Mouse (Mus musculus) cerebellum, adult 2 months (tissue): ENCODE results near the gene Gm10715. TPM values are rescaled to one million over a fixed set of nuclear protein-coding genes. Genes with fewer than 3 reads are reported as not detected.
"Not testable (repeated sequence)": the region's sequence is repeated elsewhere in the genome, so short reads cannot be mapped to it uniquely, and the experiment has no call there.

Experiments
- DNase-seq, 2 experiments: peaks; one replicate each; pipeline ENCODE4 v3.0.0; 2021
- H3K27ac ChIP-seq: fragments of 200-500 bp; 2 replicates; pipeline ENCODE4 v1.5.1; 2012; ENCODE audit warnings: low read length, control low read depth, inconsistent platforms; ENCODE audit not compliant: insufficient read depth
- H3K27me3 ChIP-seq: fragments of 200-500 bp; 2 replicates; pipeline ENCODE4 v1.6.1; 2012; ENCODE audit warnings: inconsistent platforms, mild to moderate bottlenecking, low read length, moderate library complexity; ENCODE audit not compliant: control insufficient read depth, insufficient read depth
- H3K4me1 ChIP-seq: fragments of 200-500 bp; 2 replicates; pipeline ENCODE4 v1.6.1; 2011; ENCODE audit warnings: low read length; ENCODE audit not compliant: control insufficient read depth, insufficient read depth
- H3K4me3 ChIP-seq: fragments of 200-500 bp; replicated peaks from 2 replicates; pipeline ENCODE3; 2011; ENCODE audit warnings: mild to moderate bottlenecking, low read depth, low read length, control low read depth; ENCODE audit not compliant: insufficient read depth
- WGBS: fragments of 180-500 bp; shearing (Covaris S2); methylation state at CpG from one replicate; pipeline ENCODE4 v1.1.7; 2018; 5-methylcytosine and 5-hydroxymethylcytosine counted together
- polyA plus RNA-seq: library from polyadenylated mRNA; depleted of rRNA; stranded (reverse); fragments of >200 nt; gene quantifications from 2 replicates; pipeline ENCODE4 v1.2.3, GENCODE M21; 2012

The Gm10715 gene
- polyA plus RNA-seq, 1 experiment: not detected

- DNase-seq: peak; percentile 3 to 4
- WGBS: 79% methylated on average over 6 of the region's 6 CpGs
- H3K4me3 ChIP-seq, H3K4me1 ChIP-seq, H3K27me3 ChIP-seq, H3K27ac ChIP-seq: not testable (repeated sequence)
Observed at GRCm38 (mm10) chr9:3015896-3016295, 20.8 kb upstream of the Gm10715 start.

DNA sequence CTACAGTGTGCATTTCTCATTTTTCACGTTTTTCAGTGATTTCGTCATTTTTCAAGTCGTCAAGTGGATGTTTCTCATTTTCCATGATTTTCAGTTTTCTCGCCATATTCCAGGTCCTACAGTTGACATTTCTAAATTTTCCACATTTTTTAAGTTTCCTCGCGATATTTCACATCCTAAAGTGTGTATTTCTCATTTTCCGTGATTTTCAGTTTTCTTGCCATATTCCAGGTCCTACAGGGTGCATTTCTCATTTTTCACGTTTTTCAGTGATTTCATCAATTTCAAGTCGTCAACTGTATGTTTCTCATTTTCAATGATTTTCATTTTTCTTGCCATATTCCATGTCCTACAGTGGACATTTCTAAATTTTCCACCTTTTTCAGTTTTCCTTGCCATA, 19.6 kb upstream of the Gm10715 start, which contains the start of gene Gm10719:
Gm10719 (plus strand) TSS at position 301 of the 400 bp plus-strand sequence.
- not testable (repeated sequence) for DNase-seq, H3K27me3 ChIP-seq, H3K27ac ChIP-seq, H3K4me3 ChIP-seq, H3K4me1 ChIP-seq
- 54% methylated on average over 1 of the region's 9 CpGs for WGBS

DNA sequence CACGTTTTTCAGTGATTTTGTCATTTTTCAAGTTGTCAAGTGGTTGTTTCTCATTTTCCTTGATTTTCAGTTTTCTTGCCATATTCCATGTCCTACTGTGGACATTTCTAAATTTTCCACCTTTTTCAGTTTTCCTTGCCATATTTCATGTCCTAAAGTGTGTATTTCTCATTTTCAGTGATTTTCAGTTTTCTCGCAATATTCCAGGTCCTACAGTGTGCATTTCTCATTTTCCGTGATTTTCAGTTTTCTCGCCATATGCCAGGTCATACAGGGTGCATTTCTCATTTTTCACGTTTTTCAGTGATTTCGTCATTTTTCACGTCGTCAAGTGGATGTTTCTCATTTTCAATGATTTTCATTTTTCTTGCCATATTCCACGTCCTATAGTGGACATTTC, 17.7 kb upstream of the Gm10715 start:
- H3K4me1 ChIP-seq, H3K27me3 ChIP-seq, H3K27ac ChIP-seq, H3K4me3 ChIP-seq: not testable (repeated sequence)
- WGBS: 57% methylated on average over 9 of the region's 9 CpGs
- DNase-seq: peak in 1 of 2 experiments; percentile 51

DNA sequence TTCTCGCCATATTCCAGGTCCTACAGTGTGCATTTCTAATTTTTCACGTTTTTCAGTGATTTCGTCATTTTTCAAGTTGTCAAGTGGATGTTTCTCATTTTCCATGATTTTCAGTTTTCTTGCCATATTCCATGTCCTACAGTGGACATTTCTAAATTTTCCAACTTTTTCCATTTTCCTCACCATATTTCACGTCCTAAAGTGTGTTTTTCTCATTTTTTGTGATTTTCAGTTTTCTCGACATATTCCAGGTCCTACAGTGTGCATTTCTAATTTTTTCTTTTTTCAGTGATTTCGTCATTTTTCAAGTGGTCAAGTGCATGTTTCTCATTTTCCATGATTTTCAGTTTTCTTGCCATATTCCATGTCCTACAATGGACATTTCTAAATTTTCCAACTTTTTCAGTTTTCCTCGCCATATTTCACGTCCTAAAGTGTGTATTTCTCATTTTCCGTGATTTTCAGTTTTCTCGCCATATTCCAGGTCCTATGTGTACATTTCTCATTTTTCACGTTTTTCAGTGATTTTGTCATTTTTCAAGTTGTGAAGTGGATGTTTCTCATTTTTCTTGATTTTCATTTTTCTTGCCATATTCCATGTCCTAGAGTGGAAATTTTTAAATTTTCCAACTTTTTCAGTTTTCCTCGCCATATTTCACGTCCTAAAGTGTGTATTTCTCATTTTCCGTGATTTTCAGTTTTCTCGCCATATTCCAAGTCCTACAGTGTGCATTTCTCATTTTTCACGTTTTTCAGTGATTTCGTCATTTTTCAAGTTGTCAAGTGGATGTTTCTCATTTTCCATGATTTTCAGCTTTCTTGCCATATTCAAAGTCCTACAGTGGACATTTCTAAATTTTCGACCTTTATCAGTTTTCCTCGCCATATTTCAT, 16.6 kb upstream of the Gm10715 start:
- 78% methylated on average over 17 of the region's 19 CpGs for WGBS
- not testable (repeated sequence) for H3K4me3 ChIP-seq, H3K27me3 ChIP-seq, H3K4me1 ChIP-seq, H3K27ac ChIP-seq
- peak; percentile 57 to 62 for DNase-seq

- H3K27me3 ChIP-seq, H3K4me3 ChIP-seq, H3K27ac ChIP-seq, H3K4me1 ChIP-seq: not testable (repeated sequence)
- peak; percentile 59 to 71 for DNase-seq
- 72% methylated on average over 11 of the region's 13 CpGs for WGBS
Observed at GRCm38 (mm10) chr9:3022316-3023008, 14.2 kb upstream of the Gm10715 start.

- H3K27ac ChIP-seq, H3K27me3 ChIP-seq, H3K4me1 ChIP-seq, H3K4me3 ChIP-seq: not testable (repeated sequence)
- WGBS: 74% methylated on average over 12 of the region's 13 CpGs
- peak; percentile 17 to 18 for DNase-seq
Observed at GRCm38 (mm10) chr9:3023312-3023984, 13.2 kb upstream of the Gm10715 start, which contains the start of gene Gm10718. Gene Gm10718 (plus strand): TSS chr9:3023547.

GRCm38 (mm10) chr9:3023985-3024648, 12.6 kb upstream of the Gm10715 start:
- H3K4me3 ChIP-seq: not testable (repeated sequence)
- WGBS: 75% methylated on average over 16 of the region's 16 CpGs

DNA sequence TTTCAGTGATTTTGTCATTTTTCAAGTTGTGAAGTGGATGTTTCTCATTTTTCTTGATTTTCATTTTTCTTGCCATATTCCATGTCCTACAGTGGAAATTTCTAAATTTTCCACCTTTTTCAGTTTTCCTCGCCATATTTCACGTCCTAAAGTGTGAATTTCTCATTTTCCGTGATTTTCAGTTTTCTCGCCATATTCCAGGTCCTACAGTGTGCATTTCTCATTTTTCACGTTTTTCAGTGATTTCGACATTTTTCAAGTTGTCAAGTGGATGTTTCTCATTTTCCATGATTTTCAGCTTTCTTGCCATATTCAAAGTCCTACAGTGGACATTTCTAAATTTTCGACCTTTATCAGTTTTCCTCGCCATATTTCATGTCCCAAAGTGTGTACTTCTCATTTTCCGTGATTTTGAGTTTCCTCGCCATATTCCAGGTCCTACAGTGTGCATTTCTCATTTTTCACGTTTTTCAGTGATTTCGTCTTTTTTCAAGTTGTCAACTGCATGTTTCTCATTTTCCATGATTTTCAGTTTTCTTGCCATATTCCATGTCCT, 11.7 kb upstream of the Gm10715 start, which contains the start of gene Gm10717:
Gm10717 (plus strand) TSS at position 506 of the 556 bp plus-strand sequence.
- WGBS: 74% methylated on average over 12 of the region's 12 CpGs
- H3K4me1 ChIP-seq, H3K27ac ChIP-seq, H3K4me3 ChIP-seq, H3K27me3 ChIP-seq: not testable (repeated sequence)
- DNase-seq: peak; percentile 31 to 37

More at GRCm38 (mm10) chr9:3023985-3024648, 12.6 kb upstream of the Gm10715 start:
- not testable (repeated sequence) for H3K27me3 ChIP-seq, H3K4me1 ChIP-seq, H3K27ac ChIP-seq
- DNase-seq: peak; percentile 45 to 61

GRCm38 (mm10) chr9:3025653-3026052, 11.0 kb upstream of the Gm10715 start:
- H3K27me3 ChIP-seq, H3K4me3 ChIP-seq: not testable (repeated sequence)
- WGBS: 75% methylated on average over 5 of the region's 6 CpGs

DNA sequence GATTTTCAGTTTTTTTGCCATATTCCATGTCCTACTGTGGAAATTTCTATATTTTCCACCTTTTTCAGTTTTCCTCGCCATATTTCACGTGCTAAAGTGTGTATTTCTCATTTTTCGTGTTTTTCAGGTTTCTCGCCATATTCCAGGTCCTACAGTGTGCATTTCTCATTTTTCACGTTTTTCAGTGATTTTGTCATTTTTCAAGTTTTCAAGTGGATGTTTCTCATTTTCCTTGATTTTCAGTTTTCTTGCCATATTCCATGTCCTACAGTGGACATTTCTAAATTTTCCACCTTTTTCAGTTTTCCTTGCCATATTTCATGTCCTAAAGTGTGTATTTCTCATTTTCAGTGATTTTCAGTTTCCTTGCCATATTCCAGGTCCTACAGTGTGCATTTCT, 10.5 kb upstream of the Gm10715 start:
- H3K4me1 ChIP-seq, DNase-seq, H3K4me3 ChIP-seq, H3K27me3 ChIP-seq, H3K27ac ChIP-seq: not testable (repeated sequence)
- 74% methylated on average over 5 of the region's 5 CpGs for WGBS

More at GRCm38 (mm10) chr9:3025653-3026052, 11.0 kb upstream of the Gm10715 start:
- H3K4me1 ChIP-seq, H3K27ac ChIP-seq: not testable (repeated sequence)
- peak; percentile 53 to 55 for DNase-seq

- DNase-seq, H3K27me3 ChIP-seq, H3K27ac ChIP-seq, H3K4me1 ChIP-seq, H3K4me3 ChIP-seq: not testable (repeated sequence)
- WGBS: 68% methylated on average over 9 of the region's 9 CpGs
Observed at GRCm38 (mm10) chr9:3026741-3027140, 9.9 kb upstream of the Gm10715 start.
